Mouse (Mus musculus) gonadal fat pad, adult 2 months (tissue): ENCODE measurements around the gene Smu1. TPM values are rescaled to one million over a fixed set of nuclear protein-coding genes. Genes with fewer than 3 reads are reported as not detected.
A peak's percentile ranks its signal among the peaks of the same experiment; 100 is the strongest.
"Not testable (repeated sequence)": the region's sequence is repeated elsewhere in the genome, so short reads cannot be mapped to it uniquely, and the experiment has no call there.

ENCODE experiments used
- DNase-seq: peaks from one replicate; pipeline ENCODE4 v3.0.0-alpha.2; 2012; ENCODE audit warnings: low read depth
- polyA plus RNA-seq: library from polyadenylated mRNA; depleted of rRNA; stranded (reverse); fragments of >200 nt; gene quantifications from 2 replicates; pipeline ENCODE4 v1.2.3, GENCODE M21; 2012; rRNA removed

Gene Smu1
- 27.0 and 33.2 TPM in 2 replicates for polyA plus RNA-seq

- peak; percentile 75 for DNase-seq
Observed at GRCm38 (mm10) chr4:40757780-40758420, at the start of gene Smu1. Gene Smu1 (minus strand): TSS chr4:40757923.

DNA sequence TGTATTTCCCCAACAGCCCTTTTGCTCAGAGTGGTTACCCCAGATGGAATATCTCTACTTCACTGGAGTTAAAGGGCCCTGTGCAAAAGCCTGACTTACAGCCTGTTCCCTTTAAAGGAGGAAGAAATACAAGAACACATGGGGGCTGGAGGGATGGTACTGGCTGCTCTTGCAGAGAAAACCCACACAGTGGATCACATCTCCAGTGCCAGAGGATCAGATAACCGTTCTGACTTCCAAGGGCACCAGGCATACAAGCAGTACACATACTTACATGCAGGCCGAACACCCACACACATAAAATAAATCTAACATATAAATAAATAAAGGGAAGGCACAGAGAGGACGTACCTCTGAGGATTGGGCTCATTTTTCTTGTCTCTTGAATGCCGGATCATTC lies 49.7 kb upstream of the Smu1 start:
- no peak for DNase-seq

- DNase-seq: no peak
Observed at GRCm38 (mm10) chr4:40805401-40805800, 47.7 kb upstream of the Smu1 start.

DNA sequence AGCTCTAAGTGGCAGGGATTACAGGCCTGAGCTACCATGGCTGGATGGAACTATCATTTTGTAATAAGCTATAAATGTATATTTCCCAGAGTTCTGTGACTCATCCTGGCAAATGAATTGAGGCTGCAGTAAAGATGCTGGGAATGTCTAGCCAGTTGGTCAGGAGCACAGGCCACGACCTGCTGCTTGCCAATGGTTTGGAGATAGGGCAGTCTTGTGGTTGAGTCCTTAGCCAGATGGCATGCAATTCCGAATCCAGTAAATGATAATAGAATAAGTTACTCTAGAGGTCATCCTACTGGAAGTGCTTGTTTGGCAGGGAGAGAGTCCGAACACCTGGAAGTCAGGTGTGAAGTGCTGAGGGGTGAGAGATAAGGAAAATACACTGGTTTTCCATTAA lies 45.1 kb upstream of the Smu1 start:
- DNase-seq: no peak

- DNase-seq: no peak
Observed at GRCm38 (mm10) chr4:40801908-40802307, 44.2 kb upstream of the Smu1 start.

GRCm38 (mm10) chr4:40800873-40801272 lies 43.1 kb upstream of the Smu1 start:
- DNase-seq: no peak

- not testable (repeated sequence) for DNase-seq
Observed at GRCm38 (mm10) chr4:40798833-40799555, 41.3 kb upstream of the Smu1 start.

DNA sequence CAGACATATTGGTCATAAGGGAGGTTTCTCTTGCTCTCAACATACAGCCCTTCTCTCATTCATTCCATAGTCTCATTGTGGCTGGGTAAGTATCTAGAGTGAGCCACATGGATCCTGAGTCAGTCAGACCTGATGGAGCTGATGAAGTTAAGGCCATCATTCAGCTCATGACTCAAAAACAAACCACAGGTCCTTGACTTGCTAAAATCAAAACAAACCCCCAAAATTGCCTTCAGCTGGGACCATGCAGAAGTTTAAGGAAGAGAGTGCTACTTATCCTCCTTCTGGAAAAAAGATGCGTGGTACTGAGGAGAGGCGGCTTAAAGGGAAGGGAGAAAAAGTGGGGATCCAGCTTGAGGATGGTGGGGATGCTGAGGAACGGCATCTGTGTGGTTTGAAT lies 38.0 kb upstream of the Smu1 start:
- DNase-seq: no peak

DNA sequence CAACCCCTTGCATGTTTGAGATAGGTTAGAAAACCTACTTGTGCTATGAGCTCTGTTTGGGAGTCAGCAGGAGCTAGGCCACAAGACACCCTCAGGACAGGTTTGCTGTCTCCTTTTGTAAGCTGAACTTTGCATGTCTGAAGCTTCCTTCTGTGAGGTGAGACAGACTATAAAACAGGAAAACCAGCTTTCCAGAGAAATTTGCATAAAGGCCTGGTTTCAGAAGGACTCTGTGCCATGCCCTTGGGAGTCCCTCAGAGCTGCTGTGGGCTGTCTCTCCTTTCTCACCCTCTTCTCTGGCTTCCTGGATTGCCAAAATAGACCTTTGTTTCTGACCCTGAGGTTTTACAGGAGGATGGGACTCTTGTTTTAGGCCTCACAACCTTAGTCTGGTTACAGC lies 36.6 kb upstream of the Smu1 start:
- DNase-seq: no peak

DNA sequence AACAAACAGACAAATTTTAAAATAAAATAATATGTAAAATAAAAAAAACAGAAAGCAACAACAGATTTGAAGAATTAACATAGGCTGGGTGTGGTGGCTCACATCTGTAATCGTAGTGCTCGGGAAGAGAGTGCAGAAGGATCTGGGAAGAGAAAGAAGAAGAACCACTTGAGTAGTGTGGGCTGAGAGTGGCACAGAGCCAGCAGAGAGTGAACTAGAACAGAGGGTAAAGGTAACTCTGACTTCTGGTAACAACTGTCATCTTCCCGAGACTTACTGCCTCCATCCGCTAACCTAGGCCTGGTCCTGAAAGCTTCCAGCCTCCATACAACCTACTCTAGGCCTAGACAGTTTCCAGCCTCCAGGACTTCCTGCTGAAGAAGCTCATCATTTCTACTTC lies 33.5 kb upstream of the Smu1 start:
- DNase-seq: no peak

DNA sequence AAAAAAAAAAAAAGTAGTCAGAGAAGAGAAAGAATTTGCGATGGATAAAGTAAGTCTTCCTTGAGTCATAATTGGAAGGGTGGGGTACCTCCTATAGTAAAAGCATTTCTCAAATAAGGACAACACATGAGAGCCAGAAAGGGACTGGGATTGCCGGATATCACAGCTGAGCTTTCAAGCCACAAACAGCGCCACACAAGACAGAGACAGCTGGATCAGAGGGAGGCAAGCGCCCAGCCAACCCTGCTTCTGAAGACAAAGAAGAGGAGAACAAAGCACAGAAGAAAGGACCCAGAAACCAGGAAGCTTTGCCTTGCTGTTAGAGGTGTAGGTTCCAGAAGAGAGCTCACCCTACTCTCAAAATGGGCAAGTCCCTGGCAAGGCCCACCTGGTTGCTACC lies 28.9 kb upstream of the Smu1 start:
- no peak for DNase-seq

DNA sequence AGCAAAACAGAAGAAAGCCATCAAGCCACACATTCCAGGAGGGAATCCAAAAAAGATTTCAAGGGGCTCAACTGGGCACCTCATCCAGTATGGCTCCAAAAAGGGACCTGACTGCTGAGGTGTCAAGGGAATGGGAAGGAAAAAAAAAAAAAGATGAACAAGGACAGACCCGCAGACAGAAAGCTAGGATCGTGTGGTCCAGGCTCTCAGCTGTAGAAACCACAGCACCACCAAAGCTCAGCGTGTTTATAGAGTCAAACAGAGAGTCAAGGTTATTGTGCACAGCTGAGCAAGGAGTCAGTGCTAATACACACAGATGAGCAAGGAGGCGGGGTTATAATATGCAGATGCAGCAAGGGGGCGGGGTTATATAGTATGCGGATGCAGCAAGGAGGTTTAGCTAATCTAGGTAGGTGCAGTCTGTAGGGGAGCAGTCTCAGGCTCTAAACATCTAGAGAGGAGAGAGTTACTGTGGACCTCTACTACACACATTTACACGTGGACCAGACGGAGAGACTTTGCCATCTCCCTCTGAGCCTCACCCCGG lies 28.0 kb upstream of the Smu1 start:
- no peak for DNase-seq

DNA sequence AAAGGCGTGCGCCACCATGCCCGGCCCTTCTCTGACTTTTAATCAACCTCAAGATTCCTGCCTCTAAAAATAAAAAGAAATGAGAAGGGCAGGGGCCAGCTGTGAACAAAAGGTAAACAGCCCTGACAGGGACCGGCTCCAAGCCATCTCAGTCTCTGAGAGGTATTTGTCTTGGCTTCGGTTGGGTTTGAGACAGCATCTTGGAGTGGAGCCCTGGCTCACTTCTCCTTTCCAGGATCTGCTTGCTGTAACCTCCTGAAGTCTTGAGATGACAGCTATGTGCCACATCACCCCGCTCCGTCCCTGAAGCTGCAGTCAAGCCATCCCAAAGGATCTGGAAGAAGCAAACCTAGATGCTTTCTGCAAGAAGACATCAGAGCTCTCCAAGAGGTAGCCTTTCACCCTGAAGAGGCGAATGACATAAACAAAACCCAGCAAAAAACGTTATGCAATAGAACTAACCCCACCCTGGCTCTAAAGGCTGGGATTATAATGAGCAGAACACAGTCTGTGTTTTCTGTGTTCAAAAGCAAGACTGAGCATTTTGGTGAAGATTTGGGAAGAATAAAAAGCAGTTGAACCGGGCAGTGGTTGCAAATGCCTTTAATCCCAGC lies 26.9 kb upstream of the Smu1 start:
- no peak for DNase-seq

DNA sequence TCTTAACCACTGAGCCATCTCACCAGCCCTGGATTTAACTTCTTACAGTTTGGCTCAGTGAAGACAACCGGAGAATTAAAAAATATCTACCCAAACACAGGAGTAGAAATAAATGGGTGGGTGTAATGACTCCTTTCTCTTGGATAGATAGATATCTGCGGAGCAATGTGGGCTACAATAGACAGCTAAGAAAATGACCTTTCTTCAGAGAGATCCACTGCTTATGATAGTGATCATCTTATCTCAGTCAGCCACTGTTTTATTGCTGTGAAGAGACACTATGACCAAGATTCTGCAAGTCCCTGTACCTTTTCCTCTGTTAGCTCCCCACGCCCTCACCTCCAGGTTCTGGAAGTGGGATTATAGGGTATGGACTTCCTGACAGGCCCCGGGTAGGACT lies 25.3 kb upstream of the Smu1 start:
- DNase-seq: no peak

- no peak for DNase-seq
Observed at GRCm38 (mm10) chr4:40781797-40782495, 24.2 kb upstream of the Smu1 start.

GRCm38 (mm10) chr4:40781143-40781542 lies 23.4 kb upstream of the Smu1 start:
- no peak for DNase-seq

GRCm38 (mm10) chr4:40778656-40779055 lies 20.9 kb upstream of the Smu1 start:
- DNase-seq: no peak

DNA sequence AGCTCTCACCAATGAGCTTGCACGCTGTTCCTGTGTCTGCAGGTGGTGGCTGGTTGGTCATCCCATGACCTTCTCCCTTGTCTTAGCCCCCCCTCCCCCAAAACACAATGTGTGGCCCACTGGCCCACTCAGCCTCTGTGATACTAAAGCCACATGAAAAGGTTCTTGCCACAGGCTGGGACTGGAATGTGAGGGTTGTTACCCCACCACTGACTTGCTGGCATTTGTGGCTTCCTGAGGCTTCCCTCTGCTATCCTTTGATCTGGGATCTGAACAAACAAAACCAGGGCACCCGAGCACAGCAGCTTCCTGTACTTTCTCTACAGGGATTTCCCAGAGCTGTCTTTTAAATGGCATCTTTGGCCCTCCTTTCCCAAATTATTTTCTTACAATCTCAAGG lies 19.4 kb upstream of the Smu1 start:
- DNase-seq: no peak

DNA sequence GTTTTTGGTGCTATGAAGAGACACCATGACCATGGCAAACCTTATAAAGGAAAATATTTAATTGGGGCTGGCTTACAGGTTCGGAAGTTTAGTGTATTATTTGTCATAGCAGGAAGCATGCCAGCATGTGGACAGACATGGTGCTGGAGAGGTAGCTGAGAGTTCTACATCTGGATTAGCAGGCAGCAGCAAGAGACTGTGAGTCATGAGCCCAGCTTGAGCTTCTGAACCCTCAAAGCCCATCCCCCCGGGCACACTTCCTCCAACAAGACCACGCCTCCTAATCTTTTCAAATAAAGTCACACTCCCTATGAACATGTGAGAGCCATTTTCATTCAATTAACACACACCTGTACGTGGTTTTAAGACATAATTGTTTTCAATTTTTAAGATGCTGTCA lies 18.7 kb upstream of the Smu1 start:
- DNase-seq: no peak

GRCm38 (mm10) chr4:40774279-40775259 lies 16.8 kb upstream of the Smu1 start:
- no peak for DNase-seq

GRCm38 (mm10) chr4:40759876-40760275 lies 2.2 kb upstream of the Smu1 start:
- DNase-seq: no peak
